Mouse (Mus musculus) bone marrow, adult 2 months (tissue): ENCODE data around the gene P2rx2.

Experiments used
- CTCF ChIP-seq: fragments of 200-500 bp; IDR thresholded peaks from 2 replicates; pipeline ENCODE4 v1.5.1; 2011; ENCODE audit warnings: low read length, control low read depth; ENCODE audit not compliant: control insufficient read depth, insufficient read depth
- POLR2A ChIP-seq: fragments of 200-500 bp; IDR thresholded peaks from 2 replicates; pipeline ENCODE4 v1.6.1; 2011; ENCODE audit warnings: low read depth, mild to moderate bottlenecking, control low read depth, low read length, borderline replicate concordance; ENCODE audit not compliant: control insufficient read depth

GRCm38 (mm10) chr5:110390631-110391030, 47.6 kb upstream of the P2rx2 start:
- no peak for TF ChIP-seq CTCF
- no peak for TF ChIP-seq POLR2A
